Mouse (Mus musculus) CH12.LX (cell line): ENCODE measurements at regions not wholly inside any gene's neighbourhood (a gene's known extent, or its start where the extent isn't known, plus 50 kb on each side); places are given as distances from the start of the nearest gene placed in this dataset.

ENCODE experiments used
- DNase-seq: peaks from one replicate; pipeline ENCODE4 v3.0.0-alpha.2; 2013; ENCODE audit errors: extremely low read depth
- H3K27ac ChIP-seq: 2 replicates; pipeline ENCODE4 v1.5.1; 2012; ENCODE audit warnings: low read depth, mild to moderate bottlenecking, control low read depth, moderate library complexity; ENCODE audit not compliant: insufficient read depth
- H3K27me3 ChIP-seq: replicated peaks from 2 replicates; pipeline ENCODE3; 2012; ENCODE audit warnings: inconsistent platforms
- H3K36me3 ChIP-seq, 2 experiments: replicated peaks in 1 of 2; 2 replicates each; pipeline versions ENCODE3 to v1.6.1; 2012; ENCODE audit warnings: inconsistent platforms in 1 of 2, low read length in 1 of 2, mild to moderate bottlenecking in 1 of 2, mixed read lengths in 1 of 2, moderate library complexity in 1 of 2; ENCODE audit not compliant: control insufficient read depth in 1 of 2, insufficient read depth in 1 of 2
- H3K4me1 ChIP-seq, 2 experiments: 2 replicates each; pipeline ENCODE4 v1.6.1; 2012; ENCODE audit warnings: inconsistent platforms in 1 of 2, moderate library complexity in 1 of 2; ENCODE audit not compliant: insufficient read depth in 2 of 2, control insufficient read depth in 1 of 2
- H3K4me2 ChIP-seq: 2 replicates; pipeline ENCODE4 v1.6.1; 2012; ENCODE audit warnings: low read depth, mild to moderate bottlenecking, control low read depth; ENCODE audit not compliant: poor library complexity, insufficient read depth, severe bottlenecking
- H3K4me3 ChIP-seq, 3 experiments: fragments of 150-350 bp in 1 of 3; sonication (generic) in 1 of 3; replicated peaks in 1 of 3; 2 replicates each; pipeline versions ENCODE3 to v1.5.1; 2011 to 2012; ENCODE audit warnings: low read depth in 2 of 3, low read length in 2 of 3, mild to moderate bottlenecking in 2 of 3, moderate library complexity in 2 of 3, control low read depth in 1 of 3, improper control_type of control experiment in 1 of 3, inconsistent platforms in 1 of 3, mixed read lengths in 1 of 3; ENCODE audit not compliant: poor library complexity in 1 of 3
- H3K79me2 ChIP-seq: replicated peaks from 2 replicates; pipeline ENCODE4 v1.6.1; 2012; ENCODE audit warnings: mild to moderate bottlenecking, moderate library complexity; ENCODE audit not compliant: control insufficient read depth, poor library complexity, insufficient read depth, severe bottlenecking; ENCODE audit errors: extremely low read depth
- H3K9ac ChIP-seq: 2 replicates; pipeline ENCODE4 v1.6.1; 2012; ENCODE audit warnings: low read depth, mild to moderate bottlenecking, control low read depth, moderate library complexity; ENCODE audit not compliant: insufficient read depth
- H3K9me3 ChIP-seq: replicated peaks from 2 replicates; pipeline ENCODE3; 2012; ENCODE audit warnings: low read length, inconsistent platforms, mixed read lengths
- BHLHE40 ChIP-seq: IDR thresholded peaks from 2 replicates; pipeline ENCODE4 v1.6.1; 2011; ENCODE audit warnings: mild to moderate bottlenecking, low read depth, low read length, improper control_type of control experiment
- CHD1 ChIP-seq: IDR thresholded peaks from 2 replicates; pipeline ENCODE4 v1.6.1; 2012; ENCODE audit warnings: low read depth, low read length, improper control_type of control experiment, inconsistent platforms
- E2F4 ChIP-seq: IDR thresholded peaks from 2 replicates; pipeline ENCODE4 v1.6.1; 2011; ENCODE audit warnings: low read depth, low read length, improper control_type of control experiment; ENCODE audit not compliant: insufficient replicate concordance
- GABPA ChIP-seq: IDR thresholded peaks from 2 replicates; pipeline ENCODE4 v1.6.1; 2012; ENCODE audit warnings: low read depth, low read length, improper control_type of control experiment, inconsistent platforms; ENCODE audit not compliant: insufficient replicate concordance
- JUN ChIP-seq: IDR thresholded peaks from 2 replicates; pipeline ENCODE4 v1.6.1; 2011; ENCODE audit warnings: low read depth, mild to moderate bottlenecking, low read length, improper control_type of control experiment, moderate library complexity; ENCODE audit not compliant: insufficient read depth
- JUND ChIP-seq: conservative IDR thresholded peaks from 2 replicates; pipeline ENCODE4 v1.6.1; 2011; ENCODE audit warnings: low read depth, low read length, improper control_type of control experiment
- KAT2A ChIP-seq: IDR thresholded peaks from 2 replicates; pipeline ENCODE4 v1.6.1; 2012; ENCODE audit warnings: low read length, improper control_type of control experiment, inconsistent platforms; ENCODE audit not compliant: insufficient replicate concordance
- MAZ ChIP-seq: IDR thresholded peaks from 2 replicates; pipeline ENCODE4 v1.6.1; 2012; ENCODE audit warnings: low read depth, mild to moderate bottlenecking, inconsistent platforms, low read length, improper control_type of control experiment, moderate library complexity
- MYC ChIP-seq: IDR thresholded peaks from 2 replicates; pipeline ENCODE4 v1.6.1; 2011; ENCODE audit warnings: low read depth, mild to moderate bottlenecking, improper control_type of control experiment, low read length
- NELFE ChIP-seq: IDR thresholded peaks from 2 replicates; pipeline ENCODE4 v1.6.1; 2011; ENCODE audit warnings: low read depth, low read length, improper control_type of control experiment
- NRF1 ChIP-seq: IDR thresholded peaks from 2 replicates; pipeline ENCODE4 v1.6.1; 2014; ENCODE audit warnings: low read depth, mild to moderate bottlenecking, inconsistent platforms, low read length, improper control_type of control experiment, moderate library complexity
- POLR2A ChIP-seq: IDR thresholded peaks from 2 replicates; pipeline ENCODE4 v1.6.1; 2011; ENCODE audit warnings: low read depth, mild to moderate bottlenecking, improper control_type of control experiment, low read length
- POLR2AphosphoS2 ChIP-seq: IDR thresholded peaks from 2 replicates; pipeline ENCODE4 v1.6.1; 2011; ENCODE audit warnings: low read depth, low read length, improper control_type of control experiment
- RAD21 ChIP-seq: IDR thresholded peaks from 2 replicates; pipeline ENCODE4 v1.6.1; 2011; ENCODE audit warnings: low read depth, mild to moderate bottlenecking, low read length, improper control_type of control experiment, moderate library complexity
- SIN3A ChIP-seq: IDR thresholded peaks from 2 replicates; pipeline ENCODE4 v1.6.1; 2012; ENCODE audit warnings: low read length, improper control_type of control experiment, inconsistent platforms
- TBP ChIP-seq: conservative IDR thresholded peaks from 2 replicates; pipeline ENCODE4 v1.6.1; 2011; ENCODE audit warnings: low read depth, low read length, improper control_type of control experiment
- UBTF ChIP-seq: IDR thresholded peaks from 2 replicates; pipeline ENCODE4 v1.6.1; 2012; ENCODE audit warnings: low read depth, mild to moderate bottlenecking, inconsistent platforms, low read length, improper control_type of control experiment, moderate library complexity
- ZKSCAN1 ChIP-seq: IDR thresholded peaks from 2 replicates; pipeline ENCODE4 v1.6.1; 2012; ENCODE audit warnings: low read depth, inconsistent platforms, low read length, improper control_type of control experiment, borderline replicate concordance
- ZMIZ1 ChIP-seq: IDR thresholded peaks from 2 replicates; pipeline ENCODE4 v1.6.1; 2012; ENCODE audit warnings: low read depth, mild to moderate bottlenecking, inconsistent platforms, low read length, improper control_type of control experiment
- dilution Hi-C: fragments of 300-500 bp; cut with MboI; formaldehyde crosslinking; loops from 2 replicates; pipeline ENCODE4 v1.14.3; 2020; ENCODE audit warnings: low sequenced_read_pairs; ENCODE audit not compliant: extremely low pct_unique_long_range_greater_than_20kb, extremely low pct_ligation_motif_present
- in situ Hi-C: fragments of 300-500 bp; cut with MboI; formaldehyde crosslinking; loops from 3 replicates; pipeline ENCODE4 v1.14.3; 2019; ENCODE audit warnings: low sequenced_read_pairs, low pct_ligation_motif_present, low pct_unique_long_range_greater_than_20kb, mixed read lengths

DNA sequence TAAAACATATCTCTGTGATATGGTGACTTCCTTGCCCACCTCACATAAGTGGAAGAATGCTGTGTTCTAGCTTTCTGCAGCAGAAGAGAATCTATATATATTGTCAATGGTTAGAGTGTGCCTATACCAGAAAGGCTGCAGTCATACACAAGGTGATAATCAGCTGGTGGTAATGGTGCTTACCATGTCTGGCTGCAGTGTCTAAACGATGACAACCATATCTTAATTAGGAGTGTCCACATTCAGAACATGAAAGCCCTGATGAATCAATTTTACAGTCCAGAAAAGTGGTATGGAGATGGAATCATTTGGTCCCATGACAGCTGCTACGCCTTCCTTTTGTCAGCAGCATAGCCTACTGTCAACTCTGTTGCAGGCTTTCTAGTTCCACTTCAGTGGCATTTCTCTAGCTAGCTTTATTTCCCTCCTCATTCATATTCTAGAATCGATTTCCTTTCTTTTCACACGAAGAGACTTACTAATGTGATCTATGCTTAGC is 484.2 kb downstream of the Gm21750 start:
- dilution Hi-C loops, result no loop called here
- H3K9me3 ChIP-seq, result no peaks in the 10 kb centered on the region
- H3K27me3 ChIP-seq, result no peaks in the 10 kb centered on the region
- in situ Hi-C loops, result no loop called here
- no peak overlapping the region for H3K4me2 ChIP-seq
- no peak overlapping the region for H3K27ac ChIP-seq
- H3K4me3 ChIP-seq, result no peak overlapping the region
- H3K9ac ChIP-seq, result no peak overlapping the region
- H3K36me3 ChIP-seq, result no peaks in the 10 kb centered on the region
- no peaks in the 10 kb centered on the region for H3K79me2 ChIP-seq
- DNase-seq, result no peak
- peaks cover 0 to 6% of the 10 kb centered on the region in 2 experiments; a peak in 1 of 4 replicates for H3K4me1 ChIP-seq
- TF ChIP-seq POLR2AphosphoS2, result no peak
- TF ChIP-seq MAZ, result no peak
- TF ChIP-seq CHD1, result no peak
- TF ChIP-seq BHLHE40, result no peak
- TF ChIP-seq KAT2A, result no peak
- TF ChIP-seq UBTF, result no peak
- TF ChIP-seq ZKSCAN1, result no peak
- TF ChIP-seq POLR2A, result no peak
- TF ChIP-seq SIN3A, result no peak
- no peak for TF ChIP-seq ZMIZ1
- no peak for TF ChIP-seq NRF1

DNA sequence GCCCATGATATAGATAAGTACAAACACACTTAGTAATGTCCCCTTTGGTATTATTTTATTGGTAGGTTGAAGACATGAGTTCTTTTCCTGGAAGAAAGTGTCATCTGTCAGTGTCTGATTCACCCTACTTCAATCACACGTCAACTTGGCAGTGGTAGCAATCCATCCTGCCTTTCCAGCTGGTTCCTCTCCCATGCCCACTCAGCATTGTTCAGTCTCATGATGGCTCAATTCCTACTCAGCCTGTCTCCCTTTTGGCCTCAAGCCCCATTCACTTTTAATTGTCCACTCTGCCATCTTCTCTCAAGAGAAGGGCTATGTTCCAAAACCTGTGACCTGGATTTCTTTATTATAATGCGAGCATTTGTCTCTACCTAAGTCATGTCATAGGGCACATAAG is 474.4 kb upstream of the Htr2a start:
- DNase-seq, result no peak
- H3K27me3 ChIP-seq, result no peaks in the 10 kb centered on the region

More for the DNA sequence above, 474.4 kb upstream of the Htr2a start:
- H3K36me3 ChIP-seq, result no peaks in the 10 kb centered on the region
- no peak for TF ChIP-seq JUND
- no peak for TF ChIP-seq E2F4
- no peak for TF ChIP-seq NELFE
- no peak for TF ChIP-seq MYC
- TF ChIP-seq JUN, result no peak
- no peak for TF ChIP-seq RAD21
- TF ChIP-seq TBP, result no peak
- TF ChIP-seq GABPA, result no peak
- no peaks in the 10 kb centered on the region for H3K79me2 ChIP-seq
- dilution Hi-C loops (no loop called here), in situ Hi-C loops (no loop called here)
- H3K4me1 ChIP-seq, result no peaks in the 10 kb centered on the region
- H3K27ac ChIP-seq, result no peak overlapping the region
- H3K4me3 ChIP-seq, result no peak overlapping the region
- no peak overlapping the region for H3K4me2 ChIP-seq
- peaks cover 3% of the 10 kb centered on the region for H3K9me3 ChIP-seq
- no peak overlapping the region for H3K9ac ChIP-seq
